Mouse (Mus musculus) lung, embryonic 14.5 days (tissue): ENCODE measurements at regions not wholly inside any gene's neighbourhood (a gene's known extent, or its start where the extent isn't known, plus 50 kb on each side); places are given as distances from the start of the nearest gene placed in this dataset.

Experiments used
- ATAC-seq: fragments of 200-750 bp; cut with Nextera tagmentation; 2 replicates; pipeline ENCODE4 v1.8.0; 2017; ENCODE audit warnings: mild to moderate bottlenecking, moderate TSS enrichment, moderate library complexity; ENCODE audit not compliant: insufficient read depth
- DNase-seq: peaks from one replicate; pipeline ENCODE4 v3.0.0-alpha.2; 2015
- H3K27ac ChIP-seq: fragments of 300-500 bp; sonication (generic); 2 replicates; pipeline ENCODE4 v1.5.1; 2014; ENCODE audit warnings: low read depth, mild to moderate bottlenecking, moderate library complexity
- H3K27me3 ChIP-seq: fragments of 300-500 bp; sonication (generic); 2 replicates; pipeline ENCODE4 v1.6.1; 2014; ENCODE audit warnings: low read length, control low read depth; ENCODE audit not compliant: insufficient read depth
- H3K36me3 ChIP-seq: fragments of 300-500 bp; sonication (generic); 2 replicates; pipeline ENCODE4 v1.6.1; 2014; ENCODE audit warnings: control low read depth; ENCODE audit not compliant: insufficient read depth
- H3K4me1 ChIP-seq: fragments of 300-500 bp; sonication (generic); 2 replicates; pipeline ENCODE4 v1.6.1; 2014; ENCODE audit warnings: antibody characterized with exemption, control low read depth; ENCODE audit not compliant: insufficient read depth
- H3K4me2 ChIP-seq: fragments of 300-500 bp; sonication (generic); 2 replicates; pipeline ENCODE4 v1.6.1; 2014; ENCODE audit warnings: mild to moderate bottlenecking
- H3K4me3 ChIP-seq: fragments of 300-500 bp; sonication (generic); 2 replicates; pipeline ENCODE4 v1.5.1; 2014; ENCODE audit warnings: low read depth, low read length
- H3K9ac ChIP-seq: fragments of 300-500 bp; sonication (generic); 2 replicates; pipeline ENCODE4 v1.6.1; 2014
- H3K9me3 ChIP-seq: fragments of 300-500 bp; sonication (generic); 2 replicates; pipeline ENCODE4 v1.6.1; 2016; ENCODE audit warnings: low read depth, low read length, control low read depth
- CTCF ChIP-seq: IDR thresholded peaks from 2 replicates; pipeline ENCODE4 v1.5.1; 2016; ENCODE audit warnings: antibody characterized with exemption, low read depth
- WGBS: fragments of 180-500 bp; shearing (Covaris S2); extraction: QIAGEN DNeasy Blood & Tissue Kit; methylation state at CpG from one replicate; pipeline ENCODE4 v1.1.7; 2014; 5-methylcytosine and 5-hydroxymethylcytosine counted together

DNA sequence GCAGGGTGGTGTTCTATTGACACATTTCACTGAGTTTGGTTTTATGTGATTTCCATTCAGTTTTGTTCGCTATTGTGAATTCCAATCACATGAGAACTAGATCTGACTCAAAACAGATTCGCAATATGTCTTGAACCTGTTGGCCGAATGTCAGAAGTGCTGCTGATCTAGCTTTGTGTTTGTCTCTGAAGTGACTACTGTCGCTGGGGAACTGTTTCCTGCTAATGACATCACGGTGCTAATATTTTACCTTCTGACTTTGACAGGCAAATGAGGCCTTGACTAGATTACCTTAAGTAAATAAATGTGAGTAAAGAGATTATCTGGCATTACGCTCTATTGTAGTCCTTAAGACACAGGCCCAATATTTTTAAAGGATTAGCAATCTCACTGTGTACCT lies 100.9 kb downstream of the Tfap2a start:
- 69% methylated on average over 6 of the region's 6 CpGs for WGBS
- Histone ChIP-seq H3K27me3 (no peaks in the 10 kb centered on the region), H3K27ac (no peak overlapping the region), H3K4me1 (no peaks in the 10 kb centered on the region), H3K9me3 (no peaks in the 10 kb centered on the region), H3K4me2 (no peak overlapping the region), H3K4me3 (no peak overlapping the region), H3K36me3 (no peaks in the 10 kb centered on the region), H3K9ac (no peak overlapping the region)
- DNase-seq (no peak), ATAC-seq (no peak)
- no peak for TF ChIP-seq CTCF

DNA sequence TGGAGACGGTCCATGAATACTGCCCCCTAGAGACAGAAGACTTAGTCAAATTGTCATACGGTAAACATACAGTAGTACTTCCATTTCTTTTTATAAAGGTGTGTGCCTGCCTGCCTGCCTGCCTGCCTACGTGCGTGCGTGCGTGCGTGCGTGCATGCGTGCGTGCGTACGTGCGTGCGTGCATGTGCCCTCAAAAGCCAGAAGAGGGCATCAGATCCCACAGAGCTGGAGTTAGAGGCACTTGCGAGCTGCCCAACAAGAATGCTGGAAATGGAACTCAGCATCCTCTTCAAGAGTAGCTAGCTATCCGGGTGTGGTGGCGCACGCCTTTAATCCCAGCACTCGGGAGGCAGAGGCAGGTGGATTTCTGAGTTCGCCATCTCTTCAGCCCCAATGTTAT lies 120.3 kb downstream of the Tfap2a start:
- no peak overlapping the region for H3K27ac ChIP-seq
- no peaks in the 10 kb centered on the region for H3K9me3 ChIP-seq
- H3K4me1 ChIP-seq: no peaks in the 10 kb centered on the region
- H3K36me3 ChIP-seq: no peaks in the 10 kb centered on the region
- H3K4me3 ChIP-seq: no peak overlapping the region
- ATAC-seq (no peak), DNase-seq (no peak)
- H3K27me3 ChIP-seq: no peaks in the 10 kb centered on the region
- no peak for TF ChIP-seq CTCF
- no peak overlapping the region for H3K9ac ChIP-seq
- H3K4me2 ChIP-seq: no peak overlapping the region
- 94% methylated on average over 20 of the region's 20 CpGs for whole genome bisulfite sequencing

DNA sequence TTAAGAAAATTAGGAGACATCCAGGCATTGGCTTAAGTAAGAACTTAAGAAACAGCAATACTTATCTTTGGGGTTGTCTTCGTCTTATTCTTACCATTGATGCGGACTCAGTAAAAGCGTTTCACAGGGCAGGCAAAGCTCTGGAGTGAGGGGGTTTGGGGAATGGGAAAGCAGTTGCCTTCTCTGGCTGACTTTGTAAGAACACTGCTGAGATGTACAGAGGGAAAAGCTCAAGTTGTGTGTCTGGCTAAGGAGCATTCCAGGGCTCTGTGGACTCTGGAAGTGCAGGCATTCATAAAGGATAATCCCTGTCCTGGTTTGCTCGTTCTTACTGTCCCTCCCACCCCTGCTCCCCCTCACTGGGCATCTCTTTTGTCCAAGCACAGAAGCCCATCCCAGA lies 129.7 kb downstream of the Tfap2a start:
- no peak for ATAC-seq
- WGBS: 78% methylated on average over 4 of the region's 4 CpGs
- Histone ChIP-seq H3K4me1 (no peaks in the 10 kb centered on the region), H3K9ac (no peak overlapping the region), H3K27ac (no peak overlapping the region), H3K27me3 (no peaks in the 10 kb centered on the region), H3K4me2 (no peak overlapping the region), H3K4me3 (no peak overlapping the region), H3K36me3 (no peaks in the 10 kb centered on the region), H3K9me3 (no peaks in the 10 kb centered on the region)
- DNase-seq: no peak
- no peak for TF ChIP-seq CTCF

DNA sequence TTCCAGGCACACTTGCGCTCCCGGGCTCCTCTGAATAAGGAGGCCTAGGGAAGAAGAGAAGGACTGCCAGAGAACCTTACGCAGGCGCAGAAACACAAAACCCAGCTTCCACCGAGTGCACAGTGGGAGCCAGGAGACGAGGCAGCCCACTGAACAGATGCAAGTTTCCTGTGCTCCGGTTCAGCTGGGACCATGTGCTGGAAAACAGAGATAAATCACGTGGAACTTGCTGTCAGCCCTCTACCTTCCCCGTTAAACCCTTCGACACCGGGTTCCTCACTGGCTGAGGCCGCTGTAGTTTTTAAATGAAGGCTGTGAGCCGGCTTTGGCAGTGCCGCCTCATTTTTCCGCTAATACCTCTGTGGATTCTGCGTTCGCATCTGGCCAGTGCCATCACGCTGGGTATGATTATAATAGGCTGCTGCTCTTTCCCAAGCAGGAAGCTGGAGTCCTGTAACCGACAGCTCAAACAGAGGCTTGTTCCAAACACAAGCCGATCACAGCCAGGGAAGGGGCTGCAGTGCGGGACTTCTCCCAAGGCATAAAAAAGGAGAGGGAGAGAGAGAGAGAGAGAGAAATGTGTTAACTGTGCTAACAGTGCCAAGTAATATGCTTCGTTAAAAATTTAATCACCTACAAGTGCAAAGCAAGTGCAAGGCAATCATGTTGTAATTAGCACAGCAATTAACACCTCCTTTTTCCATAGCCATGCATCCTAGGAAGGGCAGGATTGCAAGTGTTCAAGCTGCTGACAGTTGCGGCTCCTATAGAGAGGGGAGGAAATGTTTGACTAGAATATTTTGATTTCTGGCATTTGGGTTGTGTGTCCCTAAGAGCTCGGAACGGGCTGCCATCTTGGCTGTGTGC lies 131.5 kb downstream of the Tfap2a start:
- Histone ChIP-seq H3K4me2 (peak overlapping the region; percentile 58), H3K4me3 (peak overlapping the region; percentile 26), H3K9me3 (no peaks in the 10 kb centered on the region), H3K4me1 (no peaks in the 10 kb centered on the region), H3K27me3 (no peaks in the 10 kb centered on the region), H3K9ac (no peak overlapping the region), H3K27ac (no peak overlapping the region), H3K36me3 (no peaks in the 10 kb centered on the region)
- ATAC-seq (peak; percentile 84), DNase-seq (peak; percentile 55)
- TF ChIP-seq CTCF: no peak
- WGBS: 28% methylated on average over 25 of the region's 25 CpGs

DNA sequence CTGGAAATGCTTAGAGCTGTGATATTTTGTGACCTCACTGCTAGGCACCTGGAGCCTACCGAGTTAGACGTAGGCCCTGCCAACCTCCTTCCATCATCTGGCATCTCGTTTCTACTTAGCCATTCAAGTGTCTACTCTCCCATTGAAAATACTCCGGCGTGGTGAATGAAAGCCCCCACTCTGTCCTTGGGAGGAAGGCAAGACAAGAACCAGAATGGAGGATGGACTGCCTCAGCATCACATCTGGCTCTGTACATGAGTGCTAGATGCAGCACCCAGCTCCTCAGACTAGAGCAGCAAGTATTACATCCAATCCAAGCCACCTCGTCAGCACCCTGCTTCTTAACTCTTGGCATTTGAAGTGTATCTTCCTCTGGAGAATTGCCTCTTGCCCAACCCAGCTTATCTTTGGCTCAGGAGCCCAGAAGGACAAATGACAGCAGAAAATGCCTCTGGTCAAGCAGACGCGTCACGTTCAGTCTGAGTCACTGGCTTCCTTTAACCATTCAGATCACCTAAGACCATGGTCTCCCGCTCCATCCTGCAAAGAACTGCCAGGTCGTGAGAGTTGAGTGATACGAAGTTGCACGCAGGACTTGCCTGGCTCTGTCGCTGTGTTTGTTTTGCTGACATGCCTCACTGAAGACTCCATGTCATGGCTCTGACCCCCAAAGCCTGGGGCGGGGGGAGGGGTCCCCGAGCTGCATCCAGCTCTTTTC lies 132.3 kb downstream of the Tfap2a start:
- ATAC-seq: peak; percentile 24; the same call in 1 of the 2 replicates
- Histone ChIP-seq H3K4me2 (peak overlapping the region; percentile 58), H3K9ac (no peak overlapping the region), H3K36me3 (no peaks in the 10 kb centered on the region), H3K9me3 (no peaks in the 10 kb centered on the region), H3K27me3 (no peaks in the 10 kb centered on the region), H3K27ac (no peak overlapping the region), H3K4me1 (no peaks in the 10 kb centered on the region), H3K4me3 (peak overlapping the region; percentile 26)
- DNase-seq: peak; percentile 7
- TF ChIP-seq CTCF: no peak
- 38% methylated on average over 16 of the region's 16 CpGs for WGBS

DNA sequence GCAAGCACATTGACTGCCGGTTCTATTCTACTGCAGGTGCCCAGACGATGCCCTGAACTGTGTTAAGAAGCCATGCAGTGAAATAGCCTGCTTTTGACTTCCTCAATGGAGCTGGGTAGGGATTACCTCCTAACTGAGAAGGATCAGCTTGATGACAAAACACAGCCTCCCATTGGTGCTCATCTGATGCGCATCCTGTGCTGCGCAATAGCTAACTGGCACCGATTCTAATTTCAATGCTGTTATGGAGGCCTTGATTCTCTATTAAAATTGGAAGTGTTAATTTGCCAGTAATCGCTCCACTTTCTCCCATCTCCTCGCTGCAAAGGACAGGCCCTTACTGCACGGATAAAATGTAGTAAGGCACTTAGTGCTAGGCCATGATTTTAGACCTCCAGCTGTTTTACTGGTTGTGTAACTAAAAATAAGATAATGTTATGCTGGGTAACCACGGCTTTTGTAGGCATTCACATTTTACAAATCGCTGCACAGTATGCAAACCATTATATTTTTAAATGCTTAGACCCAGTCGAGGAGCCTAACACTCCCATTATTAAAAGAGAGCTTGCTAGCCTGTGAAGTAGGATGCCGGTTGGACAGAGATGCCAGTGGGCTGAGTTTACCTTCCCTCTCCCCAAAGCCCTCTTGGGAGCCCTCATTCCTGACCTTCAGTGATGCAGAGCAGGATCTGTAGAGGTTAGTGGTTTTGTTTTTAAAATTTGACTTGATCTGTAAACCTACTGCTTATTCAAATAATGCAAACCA lies 163.0 kb downstream of the Tfap2a start:
- Histone ChIP-seq H3K4me2 (no peak overlapping the region), H3K27me3 (no peaks in the 10 kb centered on the region), H3K27ac (no peak overlapping the region), H3K9me3 (no peaks in the 10 kb centered on the region), H3K4me3 (no peak overlapping the region), H3K36me3 (no peaks in the 10 kb centered on the region), H3K9ac (no peak overlapping the region), H3K4me1 (no peaks in the 10 kb centered on the region)
- no peak for TF ChIP-seq CTCF
- DNase-seq (no peak), ATAC-seq (no peak)
- 84% methylated on average over 12 of the region's 12 CpGs for WGBS

DNA sequence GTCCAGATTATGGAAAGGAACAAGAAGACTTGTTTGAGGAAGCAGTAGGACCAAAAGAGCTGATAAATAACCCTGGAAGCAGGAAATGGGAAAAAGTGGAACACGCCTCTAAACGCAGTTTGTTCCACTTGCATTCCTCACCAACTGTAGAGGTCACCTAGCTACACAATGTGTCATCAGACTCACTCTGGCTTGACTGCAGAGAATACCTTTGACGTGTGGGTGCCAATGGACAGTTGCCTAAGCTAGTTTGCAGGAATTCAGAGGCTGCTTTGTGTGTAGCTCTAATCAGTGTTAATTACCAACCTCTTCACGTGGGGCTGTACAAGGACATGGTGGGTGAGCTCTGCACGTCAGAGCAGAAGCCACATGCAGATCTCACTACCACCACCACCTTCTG lies 168.7 kb downstream of the Tfap2a start:
- Histone ChIP-seq H3K4me3 (no peak overlapping the region), H3K9ac (no peak overlapping the region), H3K27me3 (no peaks in the 10 kb centered on the region), H3K4me2 (no peak overlapping the region), H3K27ac (no peak overlapping the region), H3K36me3 (no peaks in the 10 kb centered on the region), H3K9me3 (no peaks in the 10 kb centered on the region), H3K4me1 (no peaks in the 10 kb centered on the region)
- TF ChIP-seq CTCF: no peak
- no peak for DNase-seq
- ATAC-seq: no peak
- WGBS: 71% methylated on average over 5 of the region's 5 CpGs
